Mouse (Mus musculus) thymus, adult 2 months (tissue): Measurements from ENCODE around the gene Gm12216.

Experiments used
- CTCF ChIP-seq: fragments of 200-500 bp; IDR thresholded peaks from 2 replicates; pipeline ENCODE4 v1.5.1; 2012; ENCODE audit warnings: mild to moderate bottlenecking, control low read depth, low read length, moderate library complexity, borderline replicate concordance; ENCODE audit not compliant: control insufficient read depth, poor library complexity, insufficient read depth; ENCODE audit errors: extremely low read depth
- POLR2A ChIP-seq: fragments of 200-500 bp; IDR thresholded peaks from 2 replicates; pipeline ENCODE4 v1.6.1; 2012; ENCODE audit warnings: mild to moderate bottlenecking, low read length, control low read depth, moderate library complexity; ENCODE audit not compliant: control insufficient read depth, poor library complexity, insufficient read depth; ENCODE audit errors: extremely low read depth

DNA sequence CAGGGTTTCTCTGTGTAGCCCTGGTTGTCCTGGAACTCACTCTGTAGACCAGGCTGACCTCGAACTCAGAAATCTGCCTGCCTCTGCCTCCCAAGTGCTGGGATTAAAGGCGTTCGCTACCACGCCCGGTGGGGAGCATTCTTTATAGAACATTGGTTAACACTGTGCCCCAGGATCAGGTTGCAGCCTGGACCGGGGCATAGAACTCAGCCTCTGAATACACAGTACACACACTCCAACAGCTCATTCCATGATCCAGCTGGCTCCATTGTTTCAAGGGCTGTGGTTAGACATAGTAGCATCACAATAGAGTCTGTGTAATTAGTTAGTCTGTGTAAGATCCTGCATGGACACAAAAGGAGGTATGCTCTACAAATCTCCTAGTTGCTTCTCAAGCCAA is 40.9 kb upstream of the Gm12216 start:
- TF ChIP-seq CTCF = no peak
- TF ChIP-seq POLR2A = no peak
